Mouse (Mus musculus) brain, adult 2 months (tissue): Measurements from ENCODE around the gene Zc3h7b.

Experiments used
- DNase-seq: peaks from one replicate; pipeline ENCODE4 v3.0.0; 2011; ENCODE audit warnings: low read depth, low spot score

Zc3h7b gene

GRCm38 (mm10) chr15:81842275-81842674 is 97.4 kb downstream of the Zc3h7b start:
- no peak for DNase-seq

- no peak for DNase-seq
Observed at GRCm38 (mm10) chr15:81845033-81845625, 100.3 kb downstream of the Zc3h7b start.

- DNase-seq, result peak; percentile 68
Observed at GRCm38 (mm10) chr15:81845724-81846123, 100.9 kb downstream of the Zc3h7b start.
